Comparison of ENCODE assay signal across 8 mouse cellular contexts in genomic region chr8:11779844-11780634, GRCm38 (mm10). TPM values are rescaled to one million over a fixed set of nuclear protein-coding genes. Genes with fewer than 3 reads are reported as not detected.
DNase-seq lines count a peak whose midpoint lies in the region; ATAC-seq and TF ChIP-seq lines count a peak whose summit lies in the region.

No protein-coding gene starts in this region.

- no peak for ATAC-seq in hindbrain, embryonic 11.5 days (ENCODE audit: low FRiP score)
- ATAC-seq in heart, postnatal 0 days (ENCODE audit: insufficient read depth, low read depth): peak; percentile 34; the same call in 1 of the 2 replicates
- no peak for ATAC-seq in limb, embryonic 15.5 days (ENCODE audit: insufficient number of reproducible peaks, low FRiP score, low TSS enrichment, low read depth)
- no peak for ATAC-seq in megakaryocyte progenitor cell, adult 5-6 weeks (replicated peaks; ENCODE audit: poor library complexity)

- TF ChIP-seq EP300 in heart, postnatal 0 days (IDR thresholded peaks at IDR 0.05; ENCODE audit: low read depth): no peak

- H3K27ac ChIP-seq in hindbrain, embryonic 10.5 days: peak overlapping the region; percentile 6; the same call in 1 of the 2 replicates
- no peak overlapping the region for H3K27ac ChIP-seq in hindbrain, embryonic 11.5 days (ENCODE audit: low read depth, low read length)
- peak overlapping the region; percentile 87 for H3K27ac ChIP-seq in heart, postnatal 0 days (ENCODE audit: low read depth)
- H3K27ac ChIP-seq in limb, embryonic 15.5 days: peak overlapping the region; percentile 70

- peaks cover 41% of the 10 kb centered on the region for H3K36me3 ChIP-seq in hindbrain, embryonic 10.5 days
- 0 out of 2 replicates have a peak, but pooled peaks cover 2% of the 10 kb centered on the region for H3K36me3 ChIP-seq in hindbrain, embryonic 11.5 days (ENCODE audit: control insufficient read depth, insufficient read depth, low read length)
- H3K36me3 ChIP-seq in heart, postnatal 0 days (replicated peaks; ENCODE audit: control insufficient read depth, insufficient read depth, low read length): peaks cover 34% of the 10 kb centered on the region
- peaks cover 37% of the 10 kb centered on the region for H3K36me3 ChIP-seq in limb, embryonic 15.5 days

- peaks cover 19% of the 10 kb centered on the region for H3K4me1 ChIP-seq in hindbrain, embryonic 10.5 days (replicated peaks)
- H3K4me1 ChIP-seq in hindbrain, embryonic 11.5 days (replicated peaks; ENCODE audit: control insufficient read depth, insufficient read depth, low read length): 0 out of 2 replicates have a peak, but pooled peaks cover 2% of the 10 kb centered on the region
- H3K4me1 ChIP-seq in heart, postnatal 0 days (ENCODE audit: control insufficient read depth, insufficient read depth): peaks cover 44% of the 10 kb centered on the region
- peaks cover 40% of the 10 kb centered on the region for H3K4me1 ChIP-seq in limb, embryonic 15.5 days

- no peak overlapping the region for H3K9ac ChIP-seq in hindbrain, embryonic 11.5 days (ENCODE audit: low read depth, low read length)
- H3K9ac ChIP-seq in heart, postnatal 0 days (replicated peaks; ENCODE audit: low read depth, low read length): peak overlapping the region; percentile 47
- H3K9ac ChIP-seq in limb, embryonic 15.5 days: no peak overlapping the region

- no peak for TF ChIP-seq CTCF in heart, postnatal 0 days (IDR thresholded peaks at IDR 0.05; ENCODE audit: low read depth)

- no peak overlapping the region for H3K4me3 ChIP-seq in hindbrain, embryonic 10.5 days
- no peak overlapping the region for H3K4me3 ChIP-seq in hindbrain, embryonic 11.5 days (ENCODE audit: low read depth, low read length)
- peak overlapping the region; percentile 39 for H3K4me3 ChIP-seq in heart, postnatal 0 days (ENCODE audit: low read depth, low read length)
- peak overlapping the region; percentile 13; the same call in 1 of the 2 replicates for H3K4me3 ChIP-seq in limb, embryonic 15.5 days

- H3K9me3 ChIP-seq in hindbrain, embryonic 10.5 days: no peaks in the 10 kb centered on the region
- H3K9me3 ChIP-seq in hindbrain, embryonic 11.5 days (ENCODE audit: control insufficient read depth, low read length): no peaks in the 10 kb centered on the region
- H3K9me3 ChIP-seq in heart, postnatal 0 days (replicated peaks; ENCODE audit: control insufficient read depth, low read length): no peaks in the 10 kb centered on the region
- H3K9me3 ChIP-seq in limb, embryonic 15.5 days: no peaks in the 10 kb centered on the region

- no peak overlapping the region for H3K4me2 ChIP-seq in hindbrain, embryonic 11.5 days (replicated peaks; ENCODE audit: low read depth, low read length)
- H3K4me2 ChIP-seq in heart, postnatal 0 days (ENCODE audit: low read depth, low read length): peak overlapping the region; percentile 55
- no peak overlapping the region for H3K4me2 ChIP-seq in limb, embryonic 15.5 days

- H3K27me3 ChIP-seq in hindbrain, embryonic 10.5 days (ENCODE audit: insufficient read depth, poor library complexity, severe bottlenecking): no peaks in the 10 kb centered on the region
- H3K27me3 ChIP-seq in hindbrain, embryonic 11.5 days (ENCODE audit: control insufficient read depth, insufficient read depth, low read length): no peaks in the 10 kb centered on the region
- no peaks in the 10 kb centered on the region for H3K27me3 ChIP-seq in heart, postnatal 0 days (ENCODE audit: control insufficient read depth, insufficient read depth, low read length)
- no peaks in the 10 kb centered on the region for H3K27me3 ChIP-seq in limb, embryonic 15.5 days

- WGBS in hindbrain, embryonic 10.5 days: 88% methylated on average over 10 of the region's 10 CpGs
- 77% methylated on average over 10 of the region's 10 CpGs for WGBS in hindbrain, embryonic 11.5 days
- WGBS in heart, postnatal 0 days: 53% methylated on average over 10 of the region's 10 CpGs
- 60% methylated on average over 10 of the region's 10 CpGs for WGBS in limb, embryonic 15.5 days

- DNase-seq in hindbrain, embryonic 10.5 days (ENCODE audit: low spot score): no peak
- no peak for DNase-seq in hindbrain, embryonic 11.5 days (ENCODE audit: low spot score)
- peak; percentile 86 to 93 for DNase-seq in cerebellum, adult 18-20 months
- DNase-seq in heart, postnatal 0 days (ENCODE audit: low spot score): no peak
- peak; percentile 14 for DNase-seq in yolk sac, embryonic 10.5 days (ENCODE audit: low spot score)
- DNase-seq in thymus, postnatal 4 days: no peak

RNA-seq across cellular contexts. Expression of gene Arhgef7, which starts 52.5 kb away (rescaled TPM):
- 50.5 and 55.4 TPM in 2 replicates for polyA plus RNA-seq in hindbrain, embryonic 10.5 days (2016; fragmentation: Nextera tagmentation; extraction: Ambion mirVana)
- polyA plus RNA-seq in hindbrain, embryonic 11.5 days (2014; fragmentation: Nextera tagmentation; extraction: Ambion mirVana): 54.3 and 57.0 TPM in 2 replicates
- 77.1 TPM in 2 replicates for total RNA-seq in heart, postnatal 0 days (2014; rRNA removed; ENCODE audit: low replicate concordance)
- 43.7 and 49.2 TPM in 2 replicates for polyA plus RNA-seq in heart, postnatal 0 days (2015; fragmentation: Nextera tagmentation; extraction: Ambion mirVana)
- polyA plus RNA-seq in limb, embryonic 15.5 days (2015; fragmentation: Nextera tagmentation; extraction: Ambion mirVana): 50.1 and 55.5 TPM in 2 replicates
- 26.4 and 32.3 TPM in 2 replicates for total RNA-seq in megakaryocyte progenitor cell, adult 5-6 weeks (2015)
- total RNA-seq in megakaryocyte progenitor cell, adult 5-6 weeks (2017): 20.4 and 36.0 TPM in 2 replicates

Comparison
In these comparisons a context has a peak if more than half of its experiments do, and no peak if none do; other contexts are left out.
1. DNase-seq: peak in cerebellum, adult 18-20 months (2 of 2) and yolk sac, embryonic 10.5 days (single experiment); none in hindbrain, embryonic 10.5 days (single experiment), hindbrain, embryonic 11.5 days (single experiment), heart, postnatal 0 days (single experiment) and thymus, postnatal 4 days (single experiment).
2. H3K4me3 ChIP-seq: peak in heart, postnatal 0 days (single experiment) and limb, embryonic 15.5 days (single experiment); none in hindbrain, embryonic 10.5 days (single experiment) and hindbrain, embryonic 11.5 days (single experiment).